In the genomic region with DNA sequence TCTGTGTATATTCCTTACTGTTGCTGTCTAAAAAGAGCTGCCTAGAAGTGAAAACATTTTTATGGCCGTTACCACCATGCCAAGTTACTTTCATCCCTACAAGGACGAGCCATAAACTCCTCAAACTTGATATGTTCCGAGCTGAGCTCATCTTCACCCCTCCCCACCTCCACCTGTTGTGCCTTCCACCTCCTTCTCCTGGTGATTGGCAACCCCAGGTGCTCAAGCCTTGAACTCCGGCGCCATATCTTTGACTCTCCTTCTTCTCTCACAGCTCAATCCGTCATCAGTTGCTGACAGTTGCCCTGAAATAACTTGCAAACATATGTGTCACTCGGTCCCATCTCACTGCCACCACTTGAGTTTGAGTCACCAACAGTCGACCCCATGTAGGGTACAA, we compare ENCODE assay signal across 25 mouse cellular contexts. TPM values are rescaled to one million over a fixed set of nuclear protein-coding genes. Genes with fewer than 3 reads are reported as not detected.
DNase-seq lines count a peak whose midpoint lies in the region; ATAC-seq and TF ChIP-seq lines count a peak whose summit lies in the region.
"Had no signal": no experiment of that assay in that cellular context is flagged by ENCODE, and none has a peak within 500 bp of the region (broad histone marks: within the 10 kb centered on the region; RNA-seq: fewer than 3 reads in every experiment).

No protein-coding gene starts in this region.

- ATAC-seq in limb, embryonic 14.5 days (ENCODE audit: low FRiP score, low read depth) = peak; percentile 19; the same call in 1 of the 2 replicates
- no peak for ATAC-seq in forebrain, embryonic 15.5 days (replicated peaks)
- ATAC-seq: CD4-positive, CD25-positive, alpha-beta regulatory T cell, adult 4 months; forebrain, embryonic 13.5 days; forebrain, postnatal 0 days had no signal

- H3K9ac ChIP-seq in limb, embryonic 14.5 days (ENCODE audit: low read depth, low read length, severe bottlenecking) = no peak overlapping the region
- no peak overlapping the region for H3K9ac ChIP-seq in forebrain, embryonic 15.5 days (replicated peaks)
- H3K9ac ChIP-seq: embryonic facial prominence, embryonic 13.5 days; forebrain, embryonic 13.5 days; forebrain, postnatal 0 days; hindbrain, embryonic 12.5 days; hindbrain, embryonic 15.5 days had no signal

- H3K36me3 ChIP-seq in limb, embryonic 14.5 days (ENCODE audit: control insufficient read depth, insufficient read depth, low read length) = peaks cover 4% of the 10 kb centered on the region; the same call in 1 of the 2 replicates
- H3K36me3 ChIP-seq in limb, embryonic 10.5 days = peaks cover 12% of the 10 kb centered on the region
- peaks cover 3% of the 10 kb centered on the region; the same call in 1 of the 2 replicates for H3K36me3 ChIP-seq in forebrain, embryonic 15.5 days

- TF ChIP-seq POLR2A in limb, embryonic 14.5 days (IDR thresholded peaks at IDR 0.05; ENCODE audit: borderline replicate concordance, extremely low read depth, insufficient read depth, insufficient read length) = no peak

- no peak overlapping the region for H3K4me2 ChIP-seq in limb, embryonic 14.5 days (replicated peaks; ENCODE audit: low read depth, low read length, severe bottlenecking)
- no peak overlapping the region for H3K4me2 ChIP-seq in forebrain, embryonic 15.5 days (replicated peaks)
- H3K4me2 ChIP-seq: embryonic facial prominence, embryonic 13.5 days; forebrain, embryonic 13.5 days; heart, embryonic 11.5 days; hindbrain, embryonic 12.5 days; hindbrain, embryonic 15.5 days had no signal

- 72% methylated on average over 8 of the region's 8 CpGs for WGBS in limb, embryonic 14.5 days
- 79% methylated on average over 8 of the region's 8 CpGs for WGBS in limb, embryonic 10.5 days
- WGBS in forebrain, embryonic 15.5 days = 94% methylated on average over 8 of the region's 8 CpGs

- no peak overlapping the region for H3K27ac ChIP-seq in limb, embryonic 14.5 days (replicated peaks; ENCODE audit: low read depth, low read length)
- H3K27ac ChIP-seq in limb, embryonic 10.5 days = no peak overlapping the region
- H3K27ac ChIP-seq in forebrain, embryonic 15.5 days (replicated peaks) = no peak overlapping the region
- H3K27ac ChIP-seq: embryonic facial prominence, embryonic 13.5 days; forebrain, embryonic 10.5 days; forebrain, embryonic 13.5 days; hindbrain, embryonic 12.5 days; hindbrain, embryonic 15.5 days had no signal

- no peaks in the 10 kb centered on the region for H3K9me3 ChIP-seq in limb, embryonic 14.5 days (ENCODE audit: control insufficient read depth, low read length)
- no peaks in the 10 kb centered on the region for H3K9me3 ChIP-seq in limb, embryonic 10.5 days (replicated peaks)
- H3K9me3 ChIP-seq in forebrain, embryonic 15.5 days = no peaks in the 10 kb centered on the region
- H3K9me3 ChIP-seq: forebrain, embryonic 10.5 days; forebrain, embryonic 13.5 days; hindbrain, embryonic 12.5 days; hindbrain, embryonic 15.5 days had no signal

- no peaks in the 10 kb centered on the region for H3K27me3 ChIP-seq in limb, embryonic 14.5 days (ENCODE audit: control insufficient read depth, insufficient read depth, low read length)
- no peaks in the 10 kb centered on the region for H3K27me3 ChIP-seq in limb, embryonic 10.5 days (ENCODE audit: low read depth, poor library complexity, severe bottlenecking)
- no peaks in the 10 kb centered on the region for H3K27me3 ChIP-seq in forebrain, embryonic 15.5 days
- H3K27me3 ChIP-seq: embryonic facial prominence, embryonic 13.5 days; forebrain, embryonic 13.5 days; hindbrain, embryonic 12.5 days; hindbrain, embryonic 15.5 days had no signal

- DNase-seq in gastrocnemius, adult 18-20 months (ENCODE audit: low spot score) = peak; percentile 56
- DNase-seq in gastrocnemius, postnatal 10 days = no peak
- DNase-seq in limb, embryonic 14.5 days (ENCODE audit: low spot score) = no peak
- DNase-seq in limb, embryonic 10.5 days (ENCODE audit: low spot score) = no peak
- DNase-seq in skeletal muscle tissue, adult 2 months (ENCODE audit: low read depth, low spot score) = peak; percentile 73
- DNase-seq: adrenal gland, adult 2 months; adrenal gland, postnatal 14 days; B cell, adult 2 months; cerebellum, adult 11 months; cerebellum, adult 2 months; cerebellum, adult 9-11 months; cerebellum, postnatal 25 days; forebrain, postnatal 0 days; gastrocnemius, postnatal 36 days; heart, adult 11 months; kidney, adult 11 months had no signal

- no peaks in the 10 kb centered on the region for H3K4me1 ChIP-seq in limb, embryonic 14.5 days (ENCODE audit: control insufficient read depth, insufficient read depth, low read length)
- no peaks in the 10 kb centered on the region; the same call in 1 of the 2 replicates for H3K4me1 ChIP-seq in limb, embryonic 10.5 days
- no peaks in the 10 kb centered on the region for H3K4me1 ChIP-seq in forebrain, embryonic 15.5 days
- H3K4me1 ChIP-seq: embryonic facial prominence, embryonic 13.5 days; forebrain, embryonic 10.5 days; forebrain, embryonic 13.5 days; hindbrain, embryonic 12.5 days; hindbrain, embryonic 15.5 days had no signal

- H3K4me3 ChIP-seq in limb, embryonic 14.5 days (replicated peaks; ENCODE audit: low read length) = no peak overlapping the region
- no peak overlapping the region for H3K4me3 ChIP-seq in limb, embryonic 10.5 days
- H3K4me3 ChIP-seq in forebrain, embryonic 15.5 days = no peak overlapping the region
- H3K4me3 ChIP-seq: embryonic facial prominence, embryonic 13.5 days; forebrain, embryonic 10.5 days; forebrain, embryonic 13.5 days; hindbrain, embryonic 12.5 days; hindbrain, embryonic 15.5 days had no signal

RNA-seq across cellular contexts. Expression of a gene that starts 45.4 kb away (rescaled TPM):
- total RNA-seq in gastrocnemius, adult 18-20 months (2021) = 10 to 100 TPM in 1 of 2 experiments, 1 to 10 TPM in 1; 7.6 to 10.5 TPM
- total RNA-seq in gastrocnemius, postnatal 10 days (2021) = 10 to 100 TPM; 36.2 to 43.2 TPM
- polyA plus RNA-seq in limb, embryonic 14.5 days (2012; rRNA removed) = 54.8 and 62.0 TPM in 2 replicates
- polyA plus RNA-seq in limb, embryonic 14.5 days (2014; fragmentation: Nextera tagmentation; extraction: Ambion mirVana) = 63.6 and 66.1 TPM in 2 replicates
- polyA plus RNA-seq in limb, embryonic 10.5 days (2016; fragmentation: Nextera tagmentation; extraction: Ambion mirVana) = 38.5 and 52.3 TPM in 2 replicates
- polyA plus RNA-seq in forebrain, embryonic 15.5 days (2015; fragmentation: Nextera tagmentation; extraction: Ambion mirVana) = 50.6 and 50.9 TPM in 2 replicates
- total RNA-seq: MEL had no signal

RNA-seq across cellular contexts. Expression of a gene that starts 45.5 kb away (rescaled TPM):
- total RNA-seq in gastrocnemius, adult 18-20 months (2021) = 1 to 10 TPM; 1.1 to 1.3 TPM
- total RNA-seq in gastrocnemius, postnatal 10 days (2021) = 10 to 100 TPM; 27.9 to 37.8 TPM
- polyA plus RNA-seq in limb, embryonic 14.5 days (2012; rRNA removed) = 138 and 171 TPM in 2 replicates
- polyA plus RNA-seq in limb, embryonic 14.5 days (2014; fragmentation: Nextera tagmentation; extraction: Ambion mirVana) = 12.7 and 13.8 TPM in 2 replicates
- polyA plus RNA-seq in limb, embryonic 10.5 days (2016; fragmentation: Nextera tagmentation; extraction: Ambion mirVana) = 32.7 and 33.5 TPM in 2 replicates
- polyA plus RNA-seq in forebrain, embryonic 15.5 days (2015; fragmentation: Nextera tagmentation; extraction: Ambion mirVana) = 4.0 and 5.0 TPM in 2 replicates
- total RNA-seq: MEL had no signal
- polyA plus RNA-seq: CD4-positive, CD25-positive, alpha-beta regulatory T cell, adult 4 months had no signal

Comparison
In these comparisons a context has a peak if more than half of its experiments do, and no peak if none do; other contexts are left out.
1. DNase-seq: peak in gastrocnemius, adult 18-20 months (single experiment) and skeletal muscle tissue, adult 2 months (single experiment); none in gastrocnemius, postnatal 10 days (single experiment), limb, embryonic 14.5 days (single experiment) and limb, embryonic 10.5 days (single experiment).